Mouse (Mus musculus) hematopoietic stem cell, adult 5-6 weeks (primary cell): ENCODE measurements around the gene Rb1. TPM values are rescaled to one million over a fixed set of nuclear protein-coding genes. Genes with fewer than 3 reads are reported as not detected.

Source experiments
- ATAC-seq, 2 experiments: fragments of 125-278 bp in 1 of 2; replicated peaks in 1 of 2; 2 replicates each; pipeline ENCODE4 v1.8.0; 2016 to 2017; ENCODE audit warnings: inconsistent platforms in 2 of 2, mild to moderate bottlenecking in 2 of 2, moderate number of reproducible peaks in 2 of 2, low read depth in 1 of 2, moderate TSS enrichment in 1 of 2; ENCODE audit not compliant: low FRiP score in 2 of 2, poor library complexity in 2 of 2, severe bottlenecking in 2 of 2, insufficient read depth in 1 of 2, low TSS enrichment in 1 of 2
- total RNA-seq: library from RNA; stranded (forward); fragments of 172-1452, 232-1000 nt; gene quantifications from 2 replicates; pipeline ENCODE4 v1.2.3, GENCODE M21; 2017

Rb1 gene
- total RNA-seq: 13.5 and 26.6 TPM in 2 replicates

DNA sequence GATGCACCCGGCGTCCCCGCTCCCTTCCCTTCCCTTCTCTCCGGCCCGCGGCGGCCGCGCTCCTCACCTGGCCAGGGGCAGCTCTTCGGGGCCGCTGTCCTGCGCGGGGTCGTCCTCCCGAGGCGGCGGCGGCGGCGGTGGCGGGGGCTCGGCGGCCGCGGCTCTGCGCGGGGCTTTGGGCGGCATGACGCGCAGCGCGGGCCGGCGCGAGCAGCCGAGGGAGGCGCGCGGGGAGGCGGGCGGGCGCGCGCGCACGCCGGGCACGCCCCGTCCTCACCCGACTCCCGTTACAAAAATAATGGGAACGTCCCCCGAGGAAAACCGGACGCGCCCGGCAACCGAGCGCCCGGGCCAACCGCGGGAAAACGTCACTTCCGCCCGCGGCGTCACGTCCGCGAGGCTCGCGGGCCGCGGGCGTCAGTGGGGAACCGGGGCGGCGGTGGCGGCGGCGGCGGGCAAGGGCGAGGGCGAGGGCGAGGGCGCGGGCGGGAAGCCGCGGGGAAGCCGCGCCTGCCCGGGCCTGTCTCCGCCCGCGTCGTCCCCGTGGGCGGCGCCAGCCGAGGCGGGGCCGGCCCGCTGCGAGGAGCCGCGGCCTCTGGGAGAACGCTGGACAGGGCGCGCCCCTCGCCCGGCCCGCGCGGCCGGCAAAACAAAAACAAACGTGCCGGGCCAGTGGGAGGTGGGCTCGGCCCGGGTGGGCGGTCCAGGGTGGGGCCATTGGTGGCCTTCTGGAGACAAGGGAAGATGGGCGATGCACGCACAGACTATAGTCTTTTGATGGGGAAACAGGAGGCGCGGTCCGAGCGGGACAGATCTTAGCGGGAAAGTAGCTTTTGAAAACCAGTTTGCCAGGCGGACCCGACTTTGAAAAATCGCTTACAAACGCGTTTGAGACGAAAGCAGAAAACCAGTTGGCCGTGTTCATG is at the start of gene Rb1:
Gene Rb1 (minus strand): TSS at position 367 of the 926 bp plus-strand sequence.
- ATAC-seq: peak; percentile 15 to 62; a peak in 3 of 4 replicates

DNA sequence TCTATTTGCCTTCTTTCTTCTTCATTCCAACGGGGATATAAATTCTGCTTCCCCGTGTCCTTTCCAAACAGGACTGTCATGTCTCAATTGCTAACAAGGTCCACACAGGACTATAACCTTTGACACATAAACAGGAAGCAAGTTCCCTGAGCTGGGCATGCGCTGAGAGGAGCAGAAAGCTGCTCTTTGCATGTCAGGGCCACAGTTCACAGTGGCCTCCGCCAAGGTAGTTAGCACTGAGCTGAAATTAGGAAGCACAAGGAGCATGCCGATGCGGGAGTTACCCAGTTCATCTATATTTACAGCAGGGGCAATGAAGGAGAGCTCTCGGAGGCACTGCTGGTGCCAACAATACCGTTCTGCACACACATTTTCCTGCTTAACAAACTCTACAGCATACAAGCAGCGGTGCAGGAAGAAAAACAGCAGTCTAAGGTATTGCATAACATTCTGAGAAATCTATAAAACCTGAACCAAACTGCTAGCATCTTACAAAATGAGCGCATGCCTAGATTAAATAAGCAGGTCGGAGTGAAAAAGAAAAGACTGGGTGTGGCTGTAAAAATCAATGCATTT is 48.8 kb upstream of the Rb1 start:
- ATAC-seq: no peak

DNA sequence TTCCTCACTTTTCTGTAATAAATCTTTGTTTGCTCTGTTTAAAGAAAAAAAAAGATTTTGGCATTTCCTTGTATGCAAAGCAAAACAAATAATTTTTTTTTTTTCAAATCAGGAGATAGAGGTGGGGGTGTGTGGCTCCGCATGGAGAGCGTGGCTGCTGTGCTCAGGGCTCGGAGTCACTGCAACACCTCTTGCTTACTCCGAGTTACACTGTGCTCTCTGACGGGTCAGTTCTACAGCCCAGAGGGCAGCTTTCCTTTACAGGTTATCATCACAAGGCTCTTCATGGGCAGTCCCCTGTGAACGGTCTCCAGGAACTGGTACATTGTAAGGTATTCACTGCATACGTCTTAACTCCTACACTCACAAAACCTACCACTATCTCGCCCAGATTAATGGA is 48.0 kb upstream of the Rb1 start:
- no peak for ATAC-seq

GRCm38 (mm10) chr14:73372990-73373389 is 47.4 kb upstream of the Rb1 start:
- no peak for ATAC-seq

DNA sequence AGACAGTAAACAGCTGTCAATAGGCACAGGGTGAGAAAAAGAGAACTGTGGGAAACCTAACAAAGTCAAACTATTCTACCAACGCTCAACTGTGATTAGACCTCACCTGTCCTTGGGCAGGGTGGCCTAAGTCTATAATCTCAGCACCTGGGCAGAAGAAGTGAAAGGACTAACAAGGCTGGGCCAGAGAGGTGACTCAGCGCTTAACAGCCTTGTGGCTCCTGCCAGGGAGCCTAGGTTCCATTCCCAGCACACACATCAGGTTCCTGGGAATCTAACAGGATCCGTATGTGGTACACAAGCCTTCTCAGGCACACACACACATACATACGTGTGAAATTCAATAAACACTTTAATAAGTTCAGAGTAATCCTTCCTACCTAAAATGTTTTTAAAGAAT is 46.0 kb upstream of the Rb1 start:
- ATAC-seq: no peak

- no peak for ATAC-seq
Measured at GRCm38 (mm10) chr14:73370695-73371372, 45.2 kb upstream of the Rb1 start.

GRCm38 (mm10) chr14:73370078-73370670 is 44.6 kb upstream of the Rb1 start:
- ATAC-seq: no peak

DNA sequence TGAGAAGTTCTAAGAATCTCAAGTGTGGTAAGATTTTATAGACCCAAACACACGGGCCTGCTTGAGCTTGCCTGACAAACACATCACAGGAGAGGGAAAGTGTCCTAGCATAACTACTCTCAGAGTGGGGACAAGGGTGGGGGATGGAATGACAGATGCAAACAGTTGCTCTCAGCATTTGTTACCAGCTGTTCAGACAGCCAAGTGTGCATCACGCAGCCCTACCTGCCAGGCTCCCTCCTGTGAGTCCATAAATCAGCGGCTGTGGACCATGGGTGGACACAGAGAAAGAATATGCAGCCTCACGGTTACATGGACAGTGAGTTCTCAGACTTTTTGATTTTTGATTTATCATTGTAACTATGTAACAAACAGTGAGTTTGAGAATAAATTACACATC is 44.0 kb upstream of the Rb1 start:
- ATAC-seq: no peak

GRCm38 (mm10) chr14:73368966-73369365 is 43.3 kb upstream of the Rb1 start:
- no peak for ATAC-seq

GRCm38 (mm10) chr14:73368221-73368620 is 42.6 kb upstream of the Rb1 start:
- no peak for ATAC-seq

GRCm38 (mm10) chr14:73366278-73366677 is 40.7 kb upstream of the Rb1 start:
- no peak for ATAC-seq

GRCm38 (mm10) chr14:73363782-73364181 is 38.2 kb upstream of the Rb1 start:
- peak in 1 of 2 experiments; percentile 73; a peak in 1 of 4 replicates for ATAC-seq

- ATAC-seq: no peak
Measured at GRCm38 (mm10) chr14:73354700-73355099, 29.1 kb upstream of the Rb1 start.

DNA sequence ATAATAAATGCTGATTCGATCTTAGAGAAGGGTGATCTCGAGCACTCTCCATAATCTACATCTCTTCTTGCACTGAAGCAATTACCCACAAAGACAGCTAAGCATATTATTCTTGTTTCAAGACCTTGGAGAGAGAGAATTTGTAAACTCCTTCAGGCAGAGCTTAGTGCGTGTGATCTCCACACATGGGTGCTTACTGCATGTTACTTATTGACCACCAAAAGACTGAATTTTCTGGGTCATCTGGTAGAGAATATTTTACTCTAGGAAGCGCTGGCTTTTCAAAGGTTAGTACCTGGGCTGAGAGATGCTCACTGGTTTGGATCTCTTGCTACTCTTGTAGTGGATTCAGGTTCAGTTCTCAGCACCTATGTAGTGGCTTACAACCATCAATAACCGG is 25.5 kb upstream of the Rb1 start:
- no peak for ATAC-seq

GRCm38 (mm10) chr14:73350029-73350428 is 24.4 kb upstream of the Rb1 start:
- no peak for ATAC-seq

DNA sequence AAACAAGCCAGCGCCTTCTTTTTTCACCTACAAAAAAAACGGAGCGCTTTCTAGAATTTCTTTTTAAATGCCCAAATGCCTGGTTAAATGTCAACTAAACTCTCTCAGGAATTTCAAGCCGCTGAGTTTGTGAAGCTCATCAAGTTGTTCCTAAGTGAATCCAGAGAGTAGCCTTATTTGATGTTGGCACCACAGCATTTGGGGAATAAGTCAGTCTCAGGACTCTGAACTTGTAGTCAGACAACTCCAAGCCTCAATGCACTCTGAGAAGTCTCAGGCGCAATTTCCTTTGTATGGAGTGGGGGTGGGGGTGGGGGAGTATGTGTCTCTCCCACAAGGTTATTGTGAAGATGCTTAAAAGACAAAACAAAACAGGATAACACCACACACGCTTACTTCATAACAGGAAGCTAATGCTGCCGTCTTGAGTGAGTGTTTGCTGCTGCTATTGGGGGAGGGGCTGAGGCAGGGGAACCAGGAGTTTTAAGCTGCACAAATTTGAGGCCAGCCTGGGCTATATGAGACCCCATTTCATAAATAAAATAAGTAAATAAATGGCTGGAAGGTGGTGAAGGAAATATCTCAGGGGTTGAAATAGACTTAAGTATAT is 23.5 kb upstream of the Rb1 start:
- ATAC-seq: no peak

GRCm38 (mm10) chr14:73347302-73347701 is 21.7 kb upstream of the Rb1 start:
- 0 out of 4 replicates have a peak, but pooled peaks of 1 of the 2 experiments have one; percentile 12 for ATAC-seq
